Mouse (Mus musculus): ENCODE results near the gene Fam221a. TPM values are rescaled to one million over a fixed set of nuclear protein-coding genes. Genes with fewer than 3 reads are reported as not detected.

Gene Fam221a
- polyA plus RNA-seq, 1 experiment = 2.9 TPM

DNA sequence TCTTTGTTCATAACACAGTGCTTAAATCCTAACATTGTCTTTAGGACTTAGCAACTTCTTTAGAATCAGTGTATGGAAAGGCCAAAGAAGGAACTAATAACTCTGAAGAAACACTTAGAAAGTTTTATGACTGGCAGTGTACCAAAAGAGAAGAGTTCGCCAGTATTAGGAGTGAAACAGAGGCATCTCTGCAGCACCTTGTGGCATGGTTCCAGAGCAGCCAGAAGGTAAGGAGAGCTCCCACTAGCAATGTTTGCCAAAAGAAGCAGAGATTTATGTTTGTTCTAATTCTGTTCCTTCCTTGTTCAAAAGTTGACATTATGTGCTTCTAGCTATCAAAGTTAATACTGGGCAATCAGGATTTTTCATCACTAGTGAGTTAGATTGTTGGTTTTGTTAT is 69.8 kb downstream of the Fam221a start:
- no peaks in the 10 kb centered on the region for H3K27me3 ChIP-seq (ENCODE audit: control insufficient read depth, insufficient read depth, insufficient read length)
- no peaks in the 10 kb centered on the region for H3K79me2 ChIP-seq (ENCODE audit: control insufficient read depth, insufficient read depth)
- H3K4me3 ChIP-seq (ENCODE audit: insufficient read depth, poor library complexity, severe bottlenecking) = no peak overlapping the region
- no peaks in the 10 kb centered on the region for H3K79me3 ChIP-seq (ENCODE audit: low read depth)
- TF ChIP-seq MYOG (IDR thresholded peaks at IDR 0.05; ENCODE audit: control insufficient read depth, extremely low read depth, insufficient read length) (no peak), MAX (IDR thresholded peaks at IDR 0.05) (no peak), MYOD1 (IDR thresholded peaks at IDR 0.05; ENCODE audit: control insufficient read depth, insufficient read length, low read depth) (no peak), FOSL1 (IDR thresholded peaks at IDR 0.05; ENCODE audit: insufficient read depth, low read length, poor library complexity, severe bottlenecking) (no peak), USF1 (IDR thresholded peaks at IDR 0.05; ENCODE audit: low read depth) (no peak)
- no peak overlapping the region for H3ac ChIP-seq (ENCODE audit: control insufficient read depth, insufficient read length, low read depth)
- no peaks in the 10 kb centered on the region for H3K36me3 ChIP-seq (ENCODE audit: control insufficient read depth, insufficient read depth)

Other genes with a start within 250 kb of the Fam221a start
- gene Igf2bp3, start 152.8 kb upstream of the Fam221a start, polyA plus RNA-seq (2012; fragmentation: generic; extraction: Trizol) = 0.30 TPM
- 48.5 TPM for gene Tra2a, start 103.7 kb upstream of the Fam221a start, polyA plus RNA-seq (2012; fragmentation: generic; extraction: Trizol)
- gene Ccdc126, start 48.5 kb upstream of the Fam221a start, polyA plus RNA-seq (2012; fragmentation: generic; extraction: Trizol) = 3.4 TPM
- not detected for gene Stk31, start 27.9 kb downstream of the Fam221a start, polyA plus RNA-seq (2012; fragmentation: generic; extraction: Trizol)

Measured in C2C12 (cell line).